Mouse (Mus musculus) limb, embryonic 14.5 days (tissue): ENCODE results near the gene Casp7. TPM values are rescaled to one million over a fixed set of nuclear protein-coding genes. Genes with fewer than 3 reads are reported as not detected.

Experiments used
- ATAC-seq: fragments of 200-750 bp; cut with Nextera tagmentation; 2 replicates; pipeline ENCODE4 v1.8.0; 2017; ENCODE audit warnings: low read depth, moderate number of reproducible peaks, moderate TSS enrichment; ENCODE audit not compliant: low FRiP score
- DNase-seq: peaks from one replicate; pipeline ENCODE4 v3.0.0-alpha.2; 2015; ENCODE audit warnings: low spot score
- H3K27ac ChIP-seq: fragments of 300-500 bp; sonication (generic); replicated peaks from 2 replicates; pipeline ENCODE4 v1.5.1; 2014; ENCODE audit warnings: low read depth, mild to moderate bottlenecking, low read length, moderate library complexity, mixed read lengths
- H3K27me3 ChIP-seq: fragments of 300-500 bp; sonication (generic); 2 replicates; pipeline ENCODE4 v1.6.1; 2014; ENCODE audit warnings: low read length, mixed read lengths; ENCODE audit not compliant: control insufficient read depth, insufficient read depth
- H3K36me3 ChIP-seq: fragments of 300-500 bp; sonication (generic); 2 replicates; pipeline ENCODE4 v1.6.1; 2014; ENCODE audit warnings: mild to moderate bottlenecking, low read length, moderate library complexity, mixed read lengths; ENCODE audit not compliant: control insufficient read depth, insufficient read depth
- H3K4me1 ChIP-seq: fragments of 300-500 bp; sonication (generic); 2 replicates; pipeline ENCODE4 v1.6.1; 2014; ENCODE audit warnings: antibody characterized with exemption, low read length, mixed read lengths; ENCODE audit not compliant: control insufficient read depth, insufficient read depth
- H3K4me2 ChIP-seq: fragments of 300-500 bp; sonication (generic); replicated peaks from 2 replicates; pipeline ENCODE4 v1.6.1; 2014; ENCODE audit warnings: low read depth, mild to moderate bottlenecking, low read length, moderate library complexity; ENCODE audit not compliant: severe bottlenecking
- H3K4me3 ChIP-seq: fragments of 300-500 bp; sonication (generic); replicated peaks from 2 replicates; pipeline ENCODE4 v1.5.1; 2014; ENCODE audit warnings: low read length
- H3K9ac ChIP-seq: fragments of 300-500 bp; sonication (generic); 2 replicates; pipeline ENCODE4 v1.6.1; 2014; ENCODE audit warnings: mild to moderate bottlenecking, low read depth, low read length, moderate library complexity; ENCODE audit not compliant: severe bottlenecking
- H3K9me3 ChIP-seq: fragments of 300-500 bp; sonication (generic); 2 replicates; pipeline ENCODE4 v1.6.1; 2016; ENCODE audit warnings: low read length; ENCODE audit not compliant: control insufficient read depth
- POLR2A ChIP-seq: fragments of 200-500 bp; IDR thresholded peaks from 2 replicates; pipeline ENCODE4 v1.8.0; 2012; ENCODE audit warnings: inconsistent platforms, mild to moderate bottlenecking, moderate library complexity, borderline replicate concordance; ENCODE audit not compliant: insufficient read depth, insufficient read length; ENCODE audit errors: extremely low read depth
- WGBS: fragments of 180-500 bp; shearing (Covaris S2); extraction: QIAGEN DNeasy Blood & Tissue Kit; methylation state at CpG from one replicate; pipeline ENCODE4 v1.1.7; 2014; 5-methylcytosine and 5-hydroxymethylcytosine counted together
- polyA plus RNA-seq, 2 experiments: library from polyadenylated mRNA; depleted of rRNA in 1 of 2; stranded (reverse) in 1 of 2; unstranded in 1 of 2; fragments of >200 nt; fragmentation: Nextera tagmentation in 1 of 2; extraction: Ambion mirVana in 1 of 2; gene quantifications; 2 replicates each; pipeline versions ENCODE4 v1.2.1 to v1.2.3; 2012 to 2014

Gene Casp7
- polyA plus RNA-seq, 2 experiments, result 18.6 to 23.7 TPM

DNA sequence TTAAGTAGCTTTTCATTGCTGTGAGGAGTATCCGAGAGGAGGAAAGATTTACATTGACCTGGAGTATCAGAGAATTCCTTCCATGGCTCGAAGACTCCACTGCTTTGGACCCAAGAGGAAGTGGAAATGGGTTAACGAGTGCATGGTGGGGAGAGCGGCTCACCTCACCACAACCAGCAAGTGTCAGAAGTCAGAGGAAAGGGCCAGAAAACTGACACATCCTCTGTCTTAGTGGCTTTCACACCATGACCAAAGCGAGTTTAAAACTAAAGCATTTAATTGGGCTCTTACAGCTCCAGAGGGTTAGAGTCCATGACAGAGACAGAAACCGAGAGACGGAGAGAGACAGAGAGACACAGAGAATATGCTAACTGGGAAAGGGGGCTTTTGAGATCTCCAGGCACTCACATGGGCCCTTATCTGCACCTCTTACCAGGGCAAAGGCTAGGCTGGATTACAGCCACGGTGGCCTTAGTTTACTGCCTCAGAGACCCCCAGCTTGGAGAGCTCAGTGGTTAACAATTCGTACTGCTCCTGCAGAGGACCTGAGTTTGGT is 3.5 kb upstream of the Casp7 start:
- no peak for TF ChIP-seq POLR2A
- H3K4me1 ChIP-seq, result peaks cover 6% of the 10 kb centered on the region
- ATAC-seq (no peak), DNase-seq (no peak)
- no peaks in the 10 kb centered on the region for H3K9me3 ChIP-seq
- no peak overlapping the region for H3K4me3 ChIP-seq
- H3K9ac ChIP-seq, result no peak overlapping the region
- no peak overlapping the region for H3K4me2 ChIP-seq
- no peak overlapping the region for H3K27ac ChIP-seq
- H3K36me3 ChIP-seq, result no peaks in the 10 kb centered on the region
- 66% methylated on average over 9 of the region's 9 CpGs for WGBS
- H3K27me3 ChIP-seq, result 0 out of 2 replicates have a peak, but pooled peaks cover 4% of the 10 kb centered on the region

DNA sequence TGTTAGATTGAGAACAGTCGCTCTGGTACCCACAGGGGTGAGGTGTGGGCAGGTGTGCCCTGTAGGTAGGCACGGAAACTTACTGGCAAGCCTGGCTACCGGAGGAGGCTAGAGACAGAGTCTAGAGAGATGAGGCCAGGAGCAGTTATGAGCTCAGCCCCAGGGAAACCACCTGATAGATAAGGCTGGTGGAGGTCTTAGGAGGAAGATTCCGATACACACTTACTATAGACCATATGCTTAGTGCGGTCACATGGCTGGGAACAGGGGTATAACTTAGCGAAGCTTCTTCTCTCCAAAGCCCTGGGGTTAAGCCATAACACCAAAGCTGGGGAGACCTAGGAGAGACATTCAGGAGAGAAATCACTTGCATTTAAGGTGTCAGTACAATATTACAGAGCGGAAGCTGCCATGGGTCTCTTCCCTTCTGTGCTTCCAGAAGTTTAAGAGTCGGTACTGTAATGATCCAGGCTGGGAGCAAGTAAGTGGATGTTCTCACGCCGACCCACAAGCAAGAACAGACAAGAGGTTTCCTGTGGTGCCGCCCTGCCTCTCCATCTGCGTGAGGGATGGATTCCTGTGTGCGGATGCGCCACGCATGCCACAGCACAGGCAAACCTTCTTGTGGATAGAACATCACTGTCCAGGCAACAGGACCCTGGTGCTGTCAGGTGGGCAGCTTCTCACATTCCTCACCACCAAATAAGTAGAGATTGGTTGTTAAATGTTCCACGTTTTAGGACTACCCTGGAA is 1.6 kb upstream of the Casp7 start:
- DNase-seq, result no peak
- ATAC-seq, result no peak
- H3K9ac ChIP-seq, result no peak overlapping the region
- no peaks in the 10 kb centered on the region; the same call in 1 of the 2 replicates for H3K36me3 ChIP-seq
- peaks cover 6% of the 10 kb centered on the region for H3K4me1 ChIP-seq
- H3K27me3 ChIP-seq, result 0 out of 2 replicates have a peak, but pooled peaks cover 4% of the 10 kb centered on the region
- TF ChIP-seq POLR2A, result no peak
- no peak overlapping the region for H3K4me2 ChIP-seq
- WGBS, result 86% methylated on average over 16 of the region's 16 CpGs
- no peaks in the 10 kb centered on the region for H3K9me3 ChIP-seq
- H3K4me3 ChIP-seq, result no peak overlapping the region
- no peak overlapping the region for H3K27ac ChIP-seq

DNA sequence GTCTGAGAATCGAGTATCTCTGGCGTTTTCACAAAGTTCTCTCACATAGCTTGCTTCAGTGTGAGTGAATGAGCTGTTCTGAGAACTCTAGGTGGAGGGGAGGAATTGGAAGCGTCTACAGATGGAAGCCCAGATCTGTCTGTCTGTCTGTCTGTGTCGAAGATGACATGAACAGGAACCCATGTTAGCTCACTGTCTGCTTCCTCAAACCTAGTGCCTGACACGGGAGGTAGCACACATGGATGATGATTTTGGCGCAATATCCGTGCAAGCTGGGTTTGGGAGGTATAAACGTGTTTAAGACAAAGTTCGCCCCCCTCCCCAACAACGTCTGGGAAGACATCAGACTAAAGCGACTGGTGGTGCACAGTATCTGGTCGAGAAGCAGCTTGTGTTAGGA is 702 bp upstream of the Casp7 start:
- WGBS, result 39% methylated on average over 12 of the region's 12 CpGs
- H3K9me3 ChIP-seq, result no peaks in the 10 kb centered on the region
- H3K36me3 ChIP-seq, result no peaks in the 10 kb centered on the region; the same call in 1 of the 2 replicates
- DNase-seq, result no peak
- ATAC-seq, result 0 out of 2 replicates have a peak, but pooled peaks have one; percentile 2
- H3K27me3 ChIP-seq, result 0 out of 2 replicates have a peak, but pooled peaks cover 4% of the 10 kb centered on the region
- TF ChIP-seq POLR2A, result no peak
- H3K9ac ChIP-seq, result no peak overlapping the region
- H3K4me3 ChIP-seq, result peak overlapping the region; percentile 64
- H3K27ac ChIP-seq, result no peak overlapping the region
- peak overlapping the region; percentile 96 for H3K4me2 ChIP-seq
- peaks cover 6% of the 10 kb centered on the region for H3K4me1 ChIP-seq

DNA sequence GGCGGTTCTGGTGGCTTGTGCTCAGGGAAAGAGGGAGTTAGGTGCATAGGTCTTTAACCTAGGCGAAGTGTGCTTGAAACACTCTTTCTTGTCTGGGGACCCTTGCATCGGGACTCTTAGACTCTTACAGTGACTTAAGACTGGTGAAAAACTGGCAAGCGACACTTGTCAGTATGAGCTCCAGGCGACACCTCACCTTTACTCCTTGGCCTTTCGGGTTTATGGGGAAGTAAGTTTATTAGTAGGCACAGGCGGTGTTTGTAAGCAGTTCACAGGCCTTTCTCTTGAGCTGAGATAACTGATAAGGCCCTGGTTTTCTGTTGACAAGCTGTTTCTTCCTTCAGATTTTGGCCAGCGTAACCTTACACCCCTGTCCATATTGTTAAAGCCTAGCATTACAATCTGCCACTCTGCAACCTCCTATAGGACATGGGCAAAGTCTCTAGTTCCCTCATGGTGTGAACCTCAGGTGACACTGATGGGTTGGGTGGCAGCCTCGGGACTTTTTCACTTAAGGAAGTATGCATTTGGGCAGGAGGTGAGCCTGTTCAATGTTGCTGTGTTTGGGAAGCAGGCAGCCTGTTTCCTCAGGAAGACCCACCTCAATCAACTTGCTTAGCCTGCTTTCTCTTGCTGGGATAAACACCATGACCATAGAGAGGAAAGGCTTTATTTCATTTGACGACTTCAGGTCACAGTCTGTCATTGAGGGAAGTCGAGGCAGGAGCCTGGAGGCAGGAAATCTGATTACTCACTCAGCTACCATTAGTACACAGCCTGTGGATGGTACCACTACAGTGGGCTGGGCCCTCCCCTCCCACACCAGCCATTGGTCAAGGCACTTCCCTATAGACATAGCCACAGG is 966 bp downstream of the Casp7 start:
- H3K36me3 ChIP-seq, result no peaks in the 10 kb centered on the region; the same call in 1 of the 2 replicates
- no peaks in the 10 kb centered on the region for H3K9me3 ChIP-seq
- H3K4me2 ChIP-seq, result peak overlapping the region; percentile 96
- WGBS, result 46% methylated on average over 11 of the region's 11 CpGs
- ATAC-seq (no peak), DNase-seq (no peak)
- H3K27me3 ChIP-seq, result 0 out of 2 replicates have a peak, but pooled peaks cover 4% of the 10 kb centered on the region
- H3K4me3 ChIP-seq, result peak overlapping the region; percentile 64
- peak overlapping the region; percentile 85 for H3K27ac ChIP-seq
- H3K4me1 ChIP-seq, result peaks cover 8% of the 10 kb centered on the region
- TF ChIP-seq POLR2A, result no peak
- H3K9ac ChIP-seq, result peak overlapping the region; percentile 83

DNA sequence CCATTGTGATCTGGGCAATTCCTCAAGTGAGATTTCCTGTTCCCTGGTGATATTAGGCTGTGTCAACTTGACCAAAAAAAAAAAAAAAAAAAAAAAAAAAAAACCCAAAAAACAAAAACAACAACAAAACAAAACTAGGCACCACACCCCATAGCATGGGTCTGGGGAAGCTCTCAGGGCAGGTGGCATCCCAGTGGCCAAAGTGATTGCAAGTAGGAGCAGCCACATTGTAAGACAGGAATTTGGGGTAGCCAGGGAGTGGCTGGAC is 1.5 kb downstream of the Casp7 start:
- no peak for TF ChIP-seq POLR2A
- Histone ChIP-seq H3K4me1 (peaks cover 8% of the 10 kb centered on the region), H3K4me2 (no peak overlapping the region)

More for the DNA sequence above, 1.5 kb downstream of the Casp7 start:
- DNase-seq (no peak), ATAC-seq (no peak)
- H3K27me3 ChIP-seq, result 0 out of 2 replicates have a peak, but pooled peaks cover 4% of the 10 kb centered on the region
- no peaks in the 10 kb centered on the region for H3K9me3 ChIP-seq
- H3K4me3 ChIP-seq, result no peak overlapping the region
- no peak overlapping the region for H3K27ac ChIP-seq
- no peaks in the 10 kb centered on the region; the same call in 1 of the 2 replicates for H3K36me3 ChIP-seq
- H3K9ac ChIP-seq, result no peak overlapping the region
